Mouse (Mus musculus) ES-Bruce4 (cell line): ENCODE measurements around the gene Gm10271.

Experiments used
- CTCF ChIP-seq: IDR thresholded peaks from one replicate; pipeline ENCODE4 v1.8.1; 2011; ENCODE audit warnings: low read depth, low read length
- EP300 ChIP-seq: IDR thresholded peaks from 2 replicates; pipeline ENCODE4 v1.6.1; 2011; ENCODE audit warnings: low read depth, low read length; ENCODE audit not compliant: insufficient read depth

- TF ChIP-seq CTCF = no peak
- no peak for TF ChIP-seq EP300
Measured at GRCm38 (mm10) chr10:116964571-116964970, 7.8 kb downstream of the Gm10271 start.
